Mouse (Mus musculus) layer of hippocampus, adult 9-10 months (tissue): ENCODE data around the gene Gm13889.

Source experiments
- DNase-seq: peaks from one replicate; pipeline ENCODE4 v3.0.0; 2022; ENCODE audit warnings: low spot score

Gene Gm13889

GRCm38 (mm10) chr2:93956908-93957784 lies at the start of gene Gm13889:
Gene Gm13889, minus strand, starts transcription at chr2:93957201.
- DNase-seq = no peak

GRCm38 (mm10) chr2:94002331-94002730 lies 45.3 kb upstream of the Gm13889 start:
- peak; percentile 94 for DNase-seq

GRCm38 (mm10) chr2:94001918-94002317 lies 44.9 kb upstream of the Gm13889 start:
- no peak for DNase-seq

- no peak for DNase-seq
Measured at GRCm38 (mm10) chr2:94001411-94001810, 44.4 kb upstream of the Gm13889 start.

GRCm38 (mm10) chr2:93996254-93996653 lies 39.3 kb upstream of the Gm13889 start, which contains the start of gene Gm27027:
Gene Gm27027, minus strand, starts transcription at chr2:93996354.
- DNase-seq = no peak

GRCm38 (mm10) chr2:93992810-93993209 lies 35.8 kb upstream of the Gm13889 start:
- DNase-seq = no peak

GRCm38 (mm10) chr2:93992259-93992658 lies 35.3 kb upstream of the Gm13889 start:
- no peak for DNase-seq

GRCm38 (mm10) chr2:93991336-93991735 lies 34.3 kb upstream of the Gm13889 start:
- DNase-seq = no peak

- DNase-seq = no peak
Measured at GRCm38 (mm10) chr2:93988440-93988839, 31.4 kb upstream of the Gm13889 start.

GRCm38 (mm10) chr2:93982457-93983235 lies 25.6 kb upstream of the Gm13889 start:
- DNase-seq = no peak

- no peak for DNase-seq
Measured at GRCm38 (mm10) chr2:93979249-93980120, 22.5 kb upstream of the Gm13889 start.

GRCm38 (mm10) chr2:93976436-93977252 lies 19.6 kb upstream of the Gm13889 start:
- no peak for DNase-seq

GRCm38 (mm10) chr2:93975526-93976435 lies 18.8 kb upstream of the Gm13889 start:
- no peak for DNase-seq

- DNase-seq = no peak
Measured at GRCm38 (mm10) chr2:93975041-93975440, 18.0 kb upstream of the Gm13889 start.

GRCm38 (mm10) chr2:93971647-93972046 lies 14.6 kb upstream of the Gm13889 start:
- no peak for DNase-seq

GRCm38 (mm10) chr2:93964494-93965160 lies 7.6 kb upstream of the Gm13889 start:
- DNase-seq = no peak

GRCm38 (mm10) chr2:93963802-93964201 lies 6.8 kb upstream of the Gm13889 start:
- no peak for DNase-seq

- DNase-seq = no peak
Measured at GRCm38 (mm10) chr2:93961716-93962115, 4.7 kb upstream of the Gm13889 start.

- no peak for DNase-seq
Measured at GRCm38 (mm10) chr2:93959346-93959745, 2.3 kb upstream of the Gm13889 start.
